Mouse (Mus musculus) liver, adult 2 months (tissue): ENCODE data around the gene Stkld1.

Source experiments
- CTCF ChIP-seq: fragments of 200-500 bp; IDR thresholded peaks from 2 replicates; pipeline ENCODE4 v1.5.1; 2011; ENCODE audit warnings: low read depth, low read length, control low read depth
- POLR2A ChIP-seq: fragments of 200-500 bp; IDR thresholded peaks from 2 replicates; pipeline ENCODE4 v1.6.1; 2011; ENCODE audit warnings: low read length, control low read depth; ENCODE audit not compliant: insufficient read depth; ENCODE audit errors: extremely low read depth

DNA sequence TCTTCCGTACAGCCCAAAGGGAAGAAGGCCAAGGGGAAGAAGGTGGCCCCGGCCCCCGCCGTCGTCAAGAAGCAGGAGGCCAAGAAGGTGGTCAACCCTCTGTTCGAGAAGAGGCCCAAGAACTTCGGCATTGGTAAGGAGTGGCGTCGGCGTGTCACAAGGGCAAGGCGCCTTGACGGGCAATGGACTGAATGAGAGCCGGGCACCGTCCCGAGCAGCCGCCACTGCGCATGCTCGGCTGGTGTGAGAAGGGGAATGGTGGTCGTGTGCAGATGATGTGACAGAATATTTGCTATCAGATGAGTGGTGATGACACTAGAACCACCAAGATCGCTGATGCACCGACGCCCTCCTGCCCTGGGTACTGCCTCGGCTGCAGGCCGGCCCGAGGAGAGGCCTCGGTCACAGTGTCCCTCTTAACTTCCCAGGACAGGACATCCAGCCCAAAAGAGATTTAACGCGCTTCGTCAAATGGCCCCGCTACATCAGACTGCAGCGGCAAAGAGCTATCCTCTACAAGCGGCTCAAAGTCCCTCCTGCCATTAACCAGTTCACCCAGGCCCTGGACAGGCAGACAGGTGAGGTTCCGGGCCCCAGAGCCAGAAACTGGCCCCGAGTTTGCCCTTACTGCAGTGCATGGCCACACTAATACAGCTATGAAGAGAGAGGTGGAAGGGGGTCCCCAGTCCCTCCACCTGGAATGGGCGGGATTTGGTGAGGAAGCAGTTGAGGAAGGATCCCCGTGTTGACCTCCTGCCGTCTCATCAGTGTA, 22.7 kb upstream of the Stkld1 start:
- TF ChIP-seq CTCF (no peak), POLR2A (no peak)
